Mouse (Mus musculus): ENCODE results near the gene Hdgfl3. TPM values are rescaled to one million over a fixed set of nuclear protein-coding genes. Genes with fewer than 3 reads are reported as not detected.

Gene Hdgfl3
- polyA plus RNA-seq, 2 experiments: 17.9 to 21.3 TPM

- Histone ChIP-seq H3K9ac (ENCODE audit: low read depth, low read length, severe bottlenecking) (no peak overlapping the region), H3K4me2 (replicated peaks; ENCODE audit: low read depth, low read length, severe bottlenecking) (no peak overlapping the region), H3K4me3 (replicated peaks; ENCODE audit: low read length) (no peak overlapping the region), H3K27ac (replicated peaks; ENCODE audit: low read depth, low read length) (no peak overlapping the region), H3K27me3 (ENCODE audit: control insufficient read depth, insufficient read depth, low read length) (no peaks in the 10 kb centered on the region), H3K4me1 (ENCODE audit: control insufficient read depth, insufficient read depth, low read length) (no peaks in the 10 kb centered on the region), H3K36me3 (ENCODE audit: control insufficient read depth, insufficient read depth, low read length) (no peaks in the 10 kb centered on the region), H3K9me3 (ENCODE audit: control insufficient read depth, low read length) (no peaks in the 10 kb centered on the region)
- 18% methylated on average over 6 of the region's 6 CpGs for WGBS
- ATAC-seq (ENCODE audit: low FRiP score, low read depth): peak; percentile 60
- no peak for TF ChIP-seq POLR2A (IDR thresholded peaks at IDR 0.05; ENCODE audit: borderline replicate concordance, extremely low read depth, insufficient read depth, insufficient read length)
- peak; percentile 76 for DNase-seq (ENCODE audit: low spot score)
These were observed 66.1 kb downstream of the Hdgfl3 start for GRCm38 (mm10) chr7:81868158-81868557.

DNA sequence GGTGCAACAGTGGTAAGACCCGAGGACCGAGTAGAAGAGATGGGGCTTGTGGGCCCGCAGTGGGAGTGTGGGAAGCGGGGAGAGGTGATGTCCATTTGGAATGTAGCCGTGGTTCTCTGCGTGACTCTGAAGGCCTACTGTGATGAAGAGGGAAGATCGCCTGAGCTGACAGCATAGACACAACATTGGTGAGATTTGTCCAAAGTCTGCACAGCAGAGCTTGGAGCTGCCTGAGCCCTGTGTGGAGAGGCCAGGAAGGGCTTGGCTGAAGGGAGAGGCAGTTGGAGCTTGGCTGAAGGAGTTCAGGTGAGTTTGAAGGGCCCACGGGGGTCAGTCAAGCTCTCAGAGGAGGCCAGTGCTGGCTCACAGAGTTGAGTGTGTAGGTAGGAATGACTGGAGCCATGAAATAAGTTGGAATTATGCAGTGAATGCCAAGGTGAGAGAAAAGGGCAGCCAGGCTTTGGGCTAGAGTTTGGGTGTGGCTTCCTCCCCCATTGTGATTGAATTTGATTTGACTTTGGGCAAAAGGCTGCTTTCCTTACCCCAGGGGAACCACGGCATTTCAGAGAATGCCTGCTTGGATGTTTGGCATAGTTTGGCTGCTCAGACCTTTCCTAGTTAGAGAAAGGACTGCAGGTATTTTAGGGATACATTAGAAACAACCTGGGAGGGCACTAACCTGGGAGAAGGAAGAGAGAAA is 66.9 kb downstream of the Hdgfl3 start:
- H3K27me3 ChIP-seq (ENCODE audit: control insufficient read depth, insufficient read depth, low read length): no peaks in the 10 kb centered on the region
- no peak for TF ChIP-seq POLR2A (IDR thresholded peaks at IDR 0.05; ENCODE audit: borderline replicate concordance, extremely low read depth, insufficient read depth, insufficient read length)
- no peak overlapping the region for H3K9ac ChIP-seq (ENCODE audit: low read depth, low read length, severe bottlenecking)
- no peak overlapping the region for H3K4me2 ChIP-seq (replicated peaks; ENCODE audit: low read depth, low read length, severe bottlenecking)
- DNase-seq (ENCODE audit: low spot score) (no peak), ATAC-seq (ENCODE audit: low FRiP score, low read depth) (no peak)
- no peak overlapping the region for H3K27ac ChIP-seq (replicated peaks; ENCODE audit: low read depth, low read length)
- no peak overlapping the region for H3K4me3 ChIP-seq (replicated peaks; ENCODE audit: low read length)
- no peaks in the 10 kb centered on the region for H3K4me1 ChIP-seq (ENCODE audit: control insufficient read depth, insufficient read depth, low read length)
- H3K9me3 ChIP-seq (ENCODE audit: control insufficient read depth, low read length): no peaks in the 10 kb centered on the region
- 87% methylated on average over 9 of the region's 9 CpGs for WGBS
- H3K36me3 ChIP-seq (ENCODE audit: control insufficient read depth, insufficient read depth, low read length): no peaks in the 10 kb centered on the region

GRCm38 (mm10) chr7:81865937-81866336 is 68.3 kb downstream of the Hdgfl3 start:
- no peak for TF ChIP-seq POLR2A (IDR thresholded peaks at IDR 0.05; ENCODE audit: borderline replicate concordance, extremely low read depth, insufficient read depth, insufficient read length)
- Histone ChIP-seq H3K4me2 (replicated peaks; ENCODE audit: low read depth, low read length, severe bottlenecking) (no peak overlapping the region), H3K27ac (replicated peaks; ENCODE audit: low read depth, low read length) (no peak overlapping the region), H3K36me3 (ENCODE audit: control insufficient read depth, insufficient read depth, low read length) (no peaks in the 10 kb centered on the region), H3K4me3 (replicated peaks; ENCODE audit: low read length) (no peak overlapping the region), H3K4me1 (ENCODE audit: control insufficient read depth, insufficient read depth, low read length) (no peaks in the 10 kb centered on the region), H3K27me3 (ENCODE audit: control insufficient read depth, insufficient read depth, low read length) (no peaks in the 10 kb centered on the region), H3K9ac (ENCODE audit: low read depth, low read length, severe bottlenecking) (no peak overlapping the region), H3K9me3 (ENCODE audit: control insufficient read depth, low read length) (no peaks in the 10 kb centered on the region)
- ATAC-seq (ENCODE audit: low FRiP score, low read depth): no peak
- DNase-seq (ENCODE audit: low spot score): no peak
- 93% methylated on average over 6 of the region's 6 CpGs for WGBS

DNA sequence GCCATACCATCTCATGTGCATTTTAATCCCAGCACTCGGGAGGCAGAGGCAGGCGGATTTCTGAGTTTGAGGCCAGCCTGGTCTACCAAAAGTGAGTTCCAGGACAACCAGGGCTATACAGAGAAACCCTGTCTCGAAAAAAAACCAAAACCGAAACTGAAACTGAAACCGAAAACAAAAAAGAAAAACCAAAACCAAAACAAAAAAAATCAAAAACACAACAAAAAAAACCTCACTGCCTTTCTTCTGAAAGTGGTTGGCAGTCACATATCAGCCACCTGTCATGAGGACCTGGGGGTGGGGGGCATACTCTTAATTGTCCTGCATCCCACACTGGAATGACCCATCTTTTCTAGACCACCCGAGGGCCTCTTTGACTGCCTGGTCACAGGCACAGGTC is 69.7 kb downstream of the Hdgfl3 start:
- Histone ChIP-seq H3K9me3 (ENCODE audit: control insufficient read depth, low read length) (no peaks in the 10 kb centered on the region), H3K36me3 (ENCODE audit: control insufficient read depth, insufficient read depth, low read length) (no peaks in the 10 kb centered on the region), H3K9ac (ENCODE audit: low read depth, low read length, severe bottlenecking) (no peak overlapping the region), H3K27me3 (ENCODE audit: control insufficient read depth, insufficient read depth, low read length) (peaks cover 4% of the 10 kb centered on the region; the same call in 1 of the 2 replicates), H3K27ac (replicated peaks; ENCODE audit: low read depth, low read length) (no peak overlapping the region), H3K4me3 (replicated peaks; ENCODE audit: low read length) (no peak overlapping the region), H3K4me2 (replicated peaks; ENCODE audit: low read depth, low read length, severe bottlenecking) (no peak overlapping the region), H3K4me1 (ENCODE audit: control insufficient read depth, insufficient read depth, low read length) (peaks cover 3% of the 10 kb centered on the region; the same call in 1 of the 2 replicates)
- 85% methylated on average over 6 of the region's 6 CpGs for WGBS
- no peak for ATAC-seq (ENCODE audit: low FRiP score, low read depth)
- no peak for TF ChIP-seq POLR2A (IDR thresholded peaks at IDR 0.05; ENCODE audit: borderline replicate concordance, extremely low read depth, insufficient read depth, insufficient read length)
- DNase-seq (ENCODE audit: low spot score): no peak

DNA sequence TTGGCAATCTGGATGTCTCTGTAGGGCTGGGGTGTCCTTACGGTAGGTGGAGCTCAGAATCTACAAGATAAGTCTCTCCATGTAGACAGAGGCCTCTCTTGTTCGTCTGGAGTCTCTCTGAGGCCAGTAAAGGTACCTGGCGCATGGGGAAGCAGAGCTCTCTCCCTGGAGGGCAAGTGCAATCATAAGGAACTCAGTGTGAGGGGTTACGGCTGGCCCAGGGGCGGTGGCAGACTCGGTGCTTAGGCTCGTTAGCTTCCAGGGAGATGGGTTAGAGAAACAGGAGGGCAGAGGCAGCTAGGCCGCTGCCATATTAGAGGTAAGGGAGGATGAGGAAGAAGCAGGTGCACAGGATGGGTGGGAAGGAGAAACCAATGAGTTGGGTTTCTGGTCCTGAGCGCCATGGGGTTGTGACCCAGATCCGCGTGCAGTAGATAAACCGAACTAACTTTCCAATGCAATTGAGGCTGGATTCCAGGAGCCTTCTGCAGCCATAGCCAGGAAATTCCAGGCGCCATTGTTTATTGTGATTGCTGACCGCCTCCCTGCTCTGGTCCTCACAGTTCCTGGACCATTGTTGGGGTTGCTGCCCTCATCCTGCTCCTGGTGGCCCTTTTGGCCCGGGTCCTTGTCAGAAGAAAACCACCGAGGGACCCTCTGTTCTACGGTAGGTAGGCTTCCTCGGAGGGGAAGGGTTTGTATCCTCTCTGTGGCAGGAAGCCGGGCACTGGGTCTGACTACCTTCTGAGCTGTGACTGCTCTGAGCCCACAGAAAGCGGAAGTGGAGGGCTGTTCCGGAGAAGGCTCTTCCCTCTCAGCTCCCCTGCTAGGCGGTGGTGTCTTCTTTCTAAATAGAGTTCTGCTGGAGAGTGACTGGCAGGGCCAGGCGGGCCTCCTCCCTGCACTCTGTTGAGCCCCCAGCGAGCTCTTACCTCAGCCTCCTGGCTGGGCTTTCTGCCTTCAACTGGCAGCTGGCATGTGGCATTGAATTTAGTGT is 71.4 kb downstream of the Hdgfl3 start:
- Histone ChIP-seq H3K27me3 (ENCODE audit: control insufficient read depth, insufficient read depth, low read length) (peaks cover 18% of the 10 kb centered on the region), H3K27ac (replicated peaks; ENCODE audit: low read depth, low read length) (no peak overlapping the region), H3K9ac (ENCODE audit: low read depth, low read length, severe bottlenecking) (no peak overlapping the region), H3K36me3 (ENCODE audit: control insufficient read depth, insufficient read depth, low read length) (no peaks in the 10 kb centered on the region), H3K4me3 (replicated peaks; ENCODE audit: low read length) (no peak overlapping the region), H3K4me2 (replicated peaks; ENCODE audit: low read depth, low read length, severe bottlenecking) (no peak overlapping the region), H3K9me3 (ENCODE audit: control insufficient read depth, low read length) (no peaks in the 10 kb centered on the region), H3K4me1 (ENCODE audit: control insufficient read depth, insufficient read depth, low read length) (peaks cover 5% of the 10 kb centered on the region; the same call in 1 of the 2 replicates)
- TF ChIP-seq POLR2A (IDR thresholded peaks at IDR 0.05; ENCODE audit: borderline replicate concordance, extremely low read depth, insufficient read depth, insufficient read length): no peak
- peak; percentile 39 for DNase-seq (ENCODE audit: low spot score)
- WGBS: 64% methylated on average over 24 of the region's 24 CpGs
- ATAC-seq (ENCODE audit: low FRiP score, low read depth): peak; percentile 28
